Mouse (Mus musculus) MEL (cell line): ENCODE measurements around the gene Ankrd66.

ENCODE experiments used
- CTCF ChIP-seq, 3 experiments: IDR thresholded peaks in 2 of 3; conservative IDR thresholded peaks in 1 of 3; 2 replicates each; pipeline ENCODE4 v1.5.1; 2011 to 2012; ENCODE audit warnings: low read length in 3 of 3, low read depth in 2 of 3, mild to moderate bottlenecking in 2 of 3, improper control_type of control experiment in 1 of 3, inconsistent platforms in 1 of 3, mixed read lengths in 1 of 3, moderate library complexity in 1 of 3; ENCODE audit not compliant: control insufficient read depth in 1 of 3, insufficient read depth in 1 of 3, poor library complexity in 1 of 3, severe bottlenecking in 1 of 3
- EP300 ChIP-seq, 2 experiments: IDR thresholded peaks; 2 replicates each; pipeline ENCODE4 v1.6.1; 2011; ENCODE audit warnings: improper control_type of control experiment in 2 of 2, low read length in 2 of 2, low read depth in 1 of 2, mild to moderate bottlenecking in 1 of 2
- HCFC1 ChIP-seq: IDR thresholded peaks from 2 replicates; pipeline ENCODE4 v1.6.1; 2012; ENCODE audit warnings: low read depth, mild to moderate bottlenecking, inconsistent platforms, low read length, improper control_type of control experiment, moderate library complexity
- MAZ ChIP-seq: IDR thresholded peaks from 2 replicates; pipeline ENCODE4 v1.6.1; 2012; ENCODE audit warnings: low read depth, mild to moderate bottlenecking, inconsistent platforms, low read length, improper control_type of control experiment
- POLR2A ChIP-seq, 2 experiments: IDR thresholded peaks; 2 replicates each; pipeline ENCODE4 v1.6.1; 2011 to 2012; ENCODE audit warnings: low read length in 2 of 2, mild to moderate bottlenecking in 2 of 2, control low read depth in 1 of 2, improper control_type of control experiment in 1 of 2, low read depth in 1 of 2, moderate library complexity in 1 of 2; ENCODE audit not compliant: control insufficient read depth in 1 of 2, insufficient read depth in 1 of 2, poor library complexity in 1 of 2
- UBTF ChIP-seq: IDR thresholded peaks from 2 replicates; pipeline ENCODE4 v1.6.1; 2012; ENCODE audit warnings: low read depth, mild to moderate bottlenecking, inconsistent platforms, low read length, improper control_type of control experiment, moderate library complexity, borderline replicate concordance; ENCODE audit not compliant: insufficient read depth
- USF2 ChIP-seq, 2 experiments: IDR thresholded peaks; 2 replicates each; pipeline ENCODE4 v1.6.1; 2011 to 2012; ENCODE audit warnings: improper control_type of control experiment in 2 of 2, low read length in 2 of 2, borderline replicate concordance in 1 of 2, inconsistent platforms in 1 of 2, low read depth in 1 of 2, mild to moderate bottlenecking in 1 of 2; ENCODE audit not compliant: insufficient read depth in 1 of 2

- no peak for TF ChIP-seq UBTF
- TF ChIP-seq CTCF (IDR thresholded peaks at IDR 0.05 in 2 of 3, conservative IDR thresholded peaks at IDR 0.05 in 1 of 3; ENCODE audit: control insufficient read depth in 1 of 3, insufficient read depth in 1 of 3, low read depth in 2 of 3, low read length in 3 of 3, poor library complexity in 1 of 3, severe bottlenecking in 1 of 3) = no peak
- TF ChIP-seq EP300 (IDR thresholded peaks at IDR 0.05; ENCODE audit: low read depth in 1 of 2, low read length in 2 of 2) = no peak
- no peak for TF ChIP-seq USF2 (IDR thresholded peaks at IDR 0.05; ENCODE audit: borderline replicate concordance in 1 of 2, insufficient read depth in 1 of 2, low read depth in 1 of 2, low read length in 2 of 2)
- no peak for TF ChIP-seq MAZ
- TF ChIP-seq POLR2A (IDR thresholded peaks at IDR 0.05; ENCODE audit: control insufficient read depth in 1 of 2, insufficient read depth in 1 of 2, low read depth in 1 of 2, low read length in 2 of 2, poor library complexity in 1 of 2) = no peak
- TF ChIP-seq HCFC1 = no peak
These were observed 4.7 kb downstream of the Ankrd66 start for GRCm38 (mm10) chr17:43538767-43539166.
